In genomic region chr11:44626065-44626464, GRCm38 (mm10) we compare ENCODE assay signal across 12 mouse cellular contexts. TPM values are rescaled to one million over a fixed set of nuclear protein-coding genes. Genes with fewer than 3 reads are reported as not detected.
DNase-seq lines count a peak whose midpoint lies in the region; ATAC-seq and TF ChIP-seq lines count a peak whose summit lies in the region.
"Had no signal": no experiment of that assay in that cellular context is flagged by ENCODE, and none has a peak within 500 bp of the region (broad histone marks: within the 10 kb centered on the region; RNA-seq: fewer than 3 reads in every experiment).

No protein-coding gene starts in this region.

- intact Hi-C loops in gastrocnemius, adult 2 months (cut with DNase I) = no loop called here
- intact Hi-C loops in heart, adult 2 months (cut with DNase I) = no loop called here

- no peaks in the 10 kb centered on the region; the same call in 1 of the 2 replicates for H3K4me1 ChIP-seq in midbrain, embryonic 16.5 days (ENCODE audit: control insufficient read depth, insufficient read depth, low read length)
- H3K4me1 ChIP-seq in heart, adult 2 months (ENCODE audit: control insufficient read depth, insufficient read depth, low read length) = no peaks in the 10 kb centered on the region; the same call in none of the 2 replicates
- H3K4me1 ChIP-seq in lung, adult 2 months (ENCODE audit: control insufficient read depth, insufficient read depth, low read length) = no peaks in the 10 kb centered on the region

- H3K27ac ChIP-seq in gastrocnemius, adult 2 months = peak overlapping the region; percentile 94
- H3K27ac ChIP-seq in midbrain, embryonic 16.5 days (ENCODE audit: low read length) = no peak overlapping the region
- no peak overlapping the region for H3K27ac ChIP-seq in heart, adult 2 months
- H3K27ac ChIP-seq: embryonic facial prominence, embryonic 15.5 days had no signal

- whole genome bisulfite sequencing in midbrain, embryonic 16.5 days = 75% methylated on average over 10 of the region's 10 CpGs
- 81% methylated on average over 10 of the region's 10 CpGs for WGBS in heart, adult 2 months
- 83% methylated on average over 10 of the region's 10 CpGs for WGBS in lung, adult 2 months

- no peak for TF ChIP-seq CTCF in gastrocnemius, adult 2 months (IDR thresholded peaks at IDR 0.05)
- TF ChIP-seq CTCF in heart, adult 2 months (IDR thresholded peaks at IDR 0.05) = no peak
- no peak for TF ChIP-seq CTCF in lung, adult 2 months (IDR thresholded peaks at IDR 0.05; ENCODE audit: insufficient read depth, low read length)

- no peak for DNase-seq in gastrocnemius, adult 2 months
- DNase-seq in gastrocnemius, postnatal 4 days (ENCODE audit: low spot score in 2 of 2) = no peak
- DNase-seq in cerebellum, adult 9-11 months = peak; percentile 86
- peak; percentile 60 to 84 for DNase-seq in layer of hippocampus, adult 18-20 months (ENCODE audit: low spot score in 2 of 2)
- DNase-seq in adrenal gland, postnatal 25 days = no peak
- no peak for DNase-seq in heart, adult 2 months
- no peak for DNase-seq in lung, adult 2 months
- DNase-seq: lung, postnatal 4 days had no signal

- H3K4me3 ChIP-seq in gastrocnemius, adult 2 months = peak overlapping the region; percentile 42
- peak overlapping the region; percentile 1; the same call in 1 of the 2 replicates for H3K4me3 ChIP-seq in midbrain, embryonic 16.5 days (ENCODE audit: low read depth, low read length)
- H3K4me3 ChIP-seq in heart, adult 2 months = no peak overlapping the region
- H3K4me3 ChIP-seq in lung, adult 2 months (replicated peaks; ENCODE audit: extremely low read depth, low read depth, low read length) = no peak overlapping the region
- H3K4me3 ChIP-seq: embryonic facial prominence, embryonic 15.5 days had no signal

- H3K36me3 ChIP-seq in midbrain, embryonic 16.5 days (ENCODE audit: control insufficient read depth, insufficient read depth, low read length) = no peaks in the 10 kb centered on the region
- peaks cover 34% of the 10 kb centered on the region for H3K36me3 ChIP-seq in heart, adult 2 months (ENCODE audit: control insufficient read depth, insufficient read depth, low read length)
- H3K36me3 ChIP-seq: embryonic facial prominence, embryonic 15.5 days had no signal

- H3K27me3 ChIP-seq in midbrain, embryonic 16.5 days (ENCODE audit: control insufficient read depth, insufficient read depth, low read depth, low read length) = peaks cover 8% of the 10 kb centered on the region
- no peaks in the 10 kb centered on the region for H3K27me3 ChIP-seq in heart, adult 2 months (ENCODE audit: control insufficient read depth, insufficient read depth, low read length)
- H3K27me3 ChIP-seq: Patski had no signal

- ATAC-seq in midbrain, embryonic 16.5 days = no peak
- ATAC-seq: intestine, postnatal 0 days; Patski had no signal

- H3K4me2 ChIP-seq in midbrain, embryonic 16.5 days (ENCODE audit: low read length) = peak overlapping the region; percentile 26
- H3K4me2 ChIP-seq: embryonic facial prominence, embryonic 15.5 days had no signal

- TF ChIP-seq POLR2A in heart, adult 2 months (IDR thresholded peaks at IDR 0.05; ENCODE audit: insufficient read depth, low read depth, low read length) = no peak
- TF ChIP-seq POLR2A in lung, adult 2 months (IDR thresholded peaks at IDR 0.05; ENCODE audit: borderline replicate concordance, extremely low read depth, low read depth, low read length) = no peak

- H3K79me2 ChIP-seq in heart, adult 2 months (replicated peaks; ENCODE audit: control insufficient read depth, insufficient read depth, low read length) = no peaks in the 10 kb centered on the region; the same call in 1 of the 2 replicates

- H3K9me3 ChIP-seq in midbrain, embryonic 16.5 days (replicated peaks; ENCODE audit: control insufficient read depth, low read length, poor library complexity, severe bottlenecking) = no peaks in the 10 kb centered on the region
- H3K9me3 ChIP-seq: embryonic facial prominence, embryonic 15.5 days had no signal

- no peak overlapping the region for H3K9ac ChIP-seq in midbrain, embryonic 16.5 days (ENCODE audit: low read depth, low read length)
- no peak overlapping the region for H3K9ac ChIP-seq in heart, adult 2 months (ENCODE audit: low read depth, low read length)
- H3K9ac ChIP-seq: embryonic facial prominence, embryonic 15.5 days had no signal

- no peak for TF ChIP-seq EP300 in heart, adult 2 months (IDR thresholded peaks at IDR 0.05; ENCODE audit: insufficient read depth, low read depth, low read length)

RNA-seq across cellular contexts. Expression of gene Ebf1, which starts 8.9 kb away (rescaled TPM):
- total RNA-seq in gastrocnemius, adult 2 months (2021) = 10 to 100 TPM in 1 of 2 experiments, 1 to 10 TPM in 1; 9.4 to 10.3 TPM
- total RNA-seq in gastrocnemius, postnatal 4 days (2021) = 10 to 100 TPM; 55.7 to 56.6 TPM
- total RNA-seq in layer of hippocampus, adult 18-20 months (2021) = 1 to 10 TPM; 2.7 TPM
- 52.9 and 53.3 TPM in 2 replicates for polyA plus RNA-seq in midbrain, embryonic 16.5 days (2015; fragmentation: Nextera tagmentation; extraction: Ambion mirVana)
- 18.3 and 25.6 TPM in 2 replicates for total RNA-seq in adrenal gland, postnatal 25 days (2021)
- total RNA-seq in heart, adult 2 months (2021) = 10 to 100 TPM; 11.4 to 12.2 TPM
- polyA plus RNA-seq in heart, adult 2 months (2012; rRNA removed) = 13.6 and 16.8 TPM in 2 replicates
- polyA plus RNA-seq in lung, adult 2 months (2012; rRNA removed) = 10.7 and 11.8 TPM in 2 replicates

Comparison
In these comparisons a context has a peak if more than half of its experiments do, and no peak if none do; other contexts are left out.
1. DNase-seq: peak in cerebellum, adult 9-11 months (single experiment) and layer of hippocampus, adult 18-20 months (2 of 2); none in gastrocnemius, adult 2 months (single experiment), gastrocnemius, postnatal 4 days (0 of 2), adrenal gland, postnatal 25 days (single experiment), heart, adult 2 months (0 of 2) and lung, adult 2 months (single experiment).
2. H3K4me3 ChIP-seq: peak in gastrocnemius, adult 2 months (single experiment) and midbrain, embryonic 16.5 days (single experiment); none in heart, adult 2 months (single experiment) and lung, adult 2 months (single experiment).